Mouse (Mus musculus) layer of hippocampus, adult 8-10 months (tissue): ENCODE data around the gene Pik3r1. TPM values are rescaled to one million over a fixed set of nuclear protein-coding genes. Genes with fewer than 3 reads are reported as not detected.

Experiments
- DNase-seq, 2 experiments: peaks; one replicate each; pipeline ENCODE4 v3.0.0; 2022; ENCODE audit warnings: low spot score in 2 of 2
- total RNA-seq, 4 experiments: library from RNA; stranded (reverse); gene quantifications; 2 replicates each; pipeline ENCODE4 v1.2.4; 2022

Pik3r1 gene
- total RNA-seq, 4 experiments from 2014 or later = 73.3 to 88.6 (median 79.4) TPM

DNA sequence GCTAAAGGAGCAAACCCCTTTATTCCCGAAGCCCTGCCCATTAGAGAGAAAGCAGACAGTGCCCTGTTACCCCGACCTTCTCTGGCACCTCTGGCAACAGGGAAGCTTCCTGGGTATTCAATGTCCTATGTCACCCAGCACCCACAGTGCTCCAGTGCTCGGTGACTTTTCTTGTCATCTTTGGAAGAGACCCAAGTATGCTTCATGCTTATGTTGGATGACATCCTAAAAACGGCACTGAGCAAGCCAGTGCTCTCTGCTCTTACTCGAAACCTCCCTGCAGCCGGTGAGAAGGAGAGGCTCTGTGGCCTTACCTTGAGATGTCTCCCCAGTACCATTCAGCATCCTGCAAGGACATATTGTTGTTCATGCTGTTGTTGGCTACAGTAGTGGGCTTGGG lies 77.8 kb downstream of the Pik3r1 start:
- DNase-seq = no peak

DNA sequence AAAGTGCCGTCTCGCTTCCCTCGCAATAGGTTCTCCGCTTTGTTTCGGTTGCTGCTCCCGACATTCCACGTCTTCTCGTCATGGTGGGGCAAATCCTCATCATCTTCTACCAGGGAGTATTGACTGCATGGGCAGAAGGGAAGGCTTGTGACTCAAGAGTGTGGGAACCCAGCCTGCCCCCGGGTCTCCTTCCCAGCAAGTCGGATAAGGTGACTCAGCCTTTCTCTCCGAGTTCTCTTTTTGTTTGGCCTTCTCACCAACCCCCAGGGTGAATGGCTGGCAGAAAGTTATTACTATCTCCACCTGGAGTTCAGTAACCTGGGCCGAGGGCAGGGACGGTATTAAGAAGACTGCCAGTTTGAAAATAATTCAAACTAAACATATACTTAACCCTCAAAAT lies 81.8 kb downstream of the Pik3r1 start:
- DNase-seq = no peak

DNA sequence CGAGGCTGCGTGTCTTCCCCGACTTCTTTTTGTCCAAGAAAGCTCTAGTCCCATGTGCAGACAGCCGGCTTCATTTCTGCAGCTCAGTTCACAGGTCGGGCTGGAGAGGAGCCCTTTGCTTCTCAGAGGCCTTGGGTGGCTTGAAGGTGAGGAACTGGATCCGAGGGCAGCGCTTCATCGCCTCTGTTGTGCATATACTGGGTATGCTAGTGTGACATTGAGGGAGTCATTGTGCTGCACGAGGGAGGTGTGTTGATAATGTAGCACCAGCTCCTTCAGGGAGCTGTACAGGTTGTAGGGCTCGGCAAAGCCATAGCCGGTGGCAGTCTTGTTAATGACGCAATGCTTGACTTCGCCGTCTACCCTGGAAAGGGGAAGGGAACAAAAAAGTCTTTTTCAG lies 83.3 kb downstream of the Pik3r1 start:
- DNase-seq = no peak

DNA sequence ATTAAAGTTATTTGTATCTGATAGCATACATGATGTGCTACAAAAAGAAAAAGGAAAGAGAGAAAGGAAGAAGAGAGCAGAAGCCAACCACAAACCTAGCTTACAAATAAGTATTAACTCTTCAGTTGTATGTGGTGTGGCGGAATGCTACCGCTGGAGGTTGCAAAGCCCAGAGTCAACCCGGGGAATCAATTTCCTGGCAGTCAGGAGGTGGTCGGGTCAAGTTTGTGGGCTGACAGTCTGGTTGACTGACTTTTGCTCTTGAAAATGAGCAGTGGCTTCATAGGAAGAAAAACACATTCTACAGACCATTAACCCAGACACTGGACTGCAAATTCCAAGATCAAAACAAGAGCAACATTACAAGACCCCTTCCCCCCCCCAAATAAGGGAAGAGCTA lies 85.6 kb downstream of the Pik3r1 start:
- no peak for DNase-seq

DNA sequence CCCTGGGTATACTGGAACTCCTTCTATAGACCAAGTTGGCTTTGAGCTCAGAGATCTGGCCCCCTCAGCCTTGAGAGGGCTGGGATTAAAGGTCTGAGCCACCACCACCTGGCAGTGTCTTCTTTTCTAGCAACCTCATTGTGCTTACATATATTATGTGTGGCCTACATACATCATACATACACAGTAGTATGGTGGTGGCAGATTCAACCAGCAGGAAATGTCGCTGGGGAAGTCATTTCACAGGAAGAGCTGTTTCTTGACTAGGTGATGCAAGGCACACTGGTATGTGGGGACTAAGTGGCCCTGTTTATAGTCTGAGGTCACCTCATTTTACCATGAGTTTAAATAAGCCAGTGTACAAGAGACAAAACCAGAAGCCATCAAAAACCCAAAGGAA lies 87.9 kb downstream of the Pik3r1 start:
- DNase-seq = no peak

DNA sequence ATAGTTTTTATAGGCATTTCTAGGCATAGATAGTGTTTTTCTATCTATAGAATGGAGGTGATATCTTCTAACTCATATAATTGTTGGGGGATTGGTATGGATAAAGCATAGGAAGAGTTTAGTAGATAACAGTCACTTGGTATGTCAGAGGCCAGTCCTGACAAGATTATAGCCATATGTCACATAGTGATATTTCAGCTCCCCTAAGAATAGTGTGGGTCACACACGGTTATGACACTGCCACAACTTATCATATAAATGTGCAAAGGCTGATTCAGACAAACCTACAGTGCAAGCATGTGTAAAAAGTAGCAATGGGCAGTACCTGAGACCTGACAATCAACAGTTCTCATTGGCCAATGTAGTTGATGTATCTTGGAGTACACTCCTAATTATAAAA lies 89.0 kb downstream of the Pik3r1 start:
- no peak for DNase-seq

DNA sequence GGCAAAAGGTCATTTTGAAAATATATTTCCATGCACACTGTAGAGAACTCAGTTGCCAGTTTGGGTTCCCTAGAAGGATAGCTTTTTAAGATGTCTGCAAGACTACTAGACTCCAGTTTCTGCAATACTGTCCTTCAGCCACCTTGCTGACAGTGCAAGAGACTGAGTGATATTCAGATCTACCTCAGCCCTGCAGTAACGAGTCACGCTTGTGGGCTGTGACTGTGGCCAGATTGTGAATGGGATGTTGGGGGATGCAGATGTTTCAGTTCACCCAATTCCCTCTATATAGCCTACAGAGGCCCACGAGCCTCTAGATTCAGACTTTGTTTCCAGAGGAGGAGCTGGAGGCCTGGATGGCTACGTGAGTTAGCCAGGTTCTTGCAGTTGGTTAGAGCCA lies 90.0 kb downstream of the Pik3r1 start:
- no peak for DNase-seq

DNA sequence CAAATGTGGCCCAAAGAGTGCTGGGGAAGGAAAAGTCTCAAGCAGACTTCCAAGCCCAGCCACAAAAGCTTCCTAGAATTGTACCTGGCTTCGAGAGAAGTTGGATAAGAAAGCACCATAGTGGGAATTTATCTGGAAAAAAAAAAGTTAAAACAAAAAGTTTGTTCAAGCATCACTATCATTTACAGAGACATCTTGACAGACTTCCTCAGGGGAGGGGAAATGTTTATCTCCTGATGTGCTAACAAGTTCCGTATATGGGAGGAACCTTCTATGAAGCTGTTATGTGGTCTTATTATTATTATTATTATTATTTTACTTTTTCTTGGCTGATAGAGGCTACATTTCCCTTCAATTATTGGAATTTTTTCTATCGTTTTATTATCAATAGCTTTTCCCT lies 94.1 kb downstream of the Pik3r1 start:
- DNase-seq = no peak

DNA sequence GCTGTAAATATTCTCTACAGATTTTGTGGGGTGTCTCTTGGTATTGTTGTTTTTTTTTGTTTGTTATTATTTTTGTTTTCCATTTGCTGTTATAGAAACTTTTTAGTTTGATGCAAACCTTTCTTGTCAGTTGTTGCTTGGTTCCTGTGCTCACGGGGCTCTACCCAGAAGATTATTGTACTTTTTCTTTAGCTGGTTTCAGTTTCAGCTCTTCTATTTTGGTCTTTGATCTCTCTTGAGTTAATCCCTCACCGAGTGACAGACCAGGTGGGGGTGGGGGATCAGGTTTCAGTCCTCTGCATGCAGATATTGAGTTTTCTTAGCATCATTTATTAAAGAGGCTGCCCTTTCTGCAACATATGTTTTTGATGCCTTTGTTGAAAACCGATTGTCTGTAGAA lies 99.2 kb downstream of the Pik3r1 start:
- DNase-seq = no peak

DNA sequence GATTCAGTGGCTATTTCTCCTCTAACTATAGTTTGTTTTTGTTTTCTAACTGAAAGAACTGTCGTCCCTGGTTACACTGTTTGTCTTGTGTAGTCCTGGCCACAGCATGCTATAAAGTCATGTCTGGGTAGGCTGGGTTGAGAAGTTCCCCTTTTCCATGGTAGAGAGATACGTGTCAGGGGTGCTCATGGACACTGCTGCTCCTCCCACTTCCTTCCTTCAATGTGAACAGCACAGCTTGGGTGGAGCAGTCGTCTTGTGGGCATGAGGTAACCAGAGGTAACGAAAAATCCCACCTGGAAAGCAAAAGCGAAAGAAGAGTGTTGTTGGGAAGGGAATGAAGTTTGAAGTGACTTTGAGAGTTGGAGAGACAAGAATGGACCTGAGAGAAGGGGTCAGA lies 104.0 kb downstream of the Pik3r1 start:
- DNase-seq = no peak

DNA sequence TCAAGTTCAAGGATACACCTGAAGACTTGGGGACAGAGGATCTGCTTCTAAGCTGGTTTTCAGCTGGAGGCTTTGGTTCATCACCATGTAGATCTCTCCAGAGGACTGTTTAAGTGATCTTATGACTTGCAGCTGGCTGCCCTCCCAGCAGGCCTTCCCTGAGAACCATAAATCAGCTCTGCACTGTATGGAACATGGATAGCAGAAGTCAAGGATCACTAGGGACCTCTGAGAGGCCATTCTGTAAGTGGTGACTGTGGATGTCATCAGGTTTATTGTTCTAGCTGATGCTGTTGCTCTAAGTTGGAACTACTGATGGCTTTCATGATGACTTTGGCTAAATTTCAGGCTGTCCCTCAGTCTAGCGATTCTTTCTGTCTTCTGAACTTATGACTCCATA lies 105.1 kb downstream of the Pik3r1 start:
- no peak for DNase-seq

DNA sequence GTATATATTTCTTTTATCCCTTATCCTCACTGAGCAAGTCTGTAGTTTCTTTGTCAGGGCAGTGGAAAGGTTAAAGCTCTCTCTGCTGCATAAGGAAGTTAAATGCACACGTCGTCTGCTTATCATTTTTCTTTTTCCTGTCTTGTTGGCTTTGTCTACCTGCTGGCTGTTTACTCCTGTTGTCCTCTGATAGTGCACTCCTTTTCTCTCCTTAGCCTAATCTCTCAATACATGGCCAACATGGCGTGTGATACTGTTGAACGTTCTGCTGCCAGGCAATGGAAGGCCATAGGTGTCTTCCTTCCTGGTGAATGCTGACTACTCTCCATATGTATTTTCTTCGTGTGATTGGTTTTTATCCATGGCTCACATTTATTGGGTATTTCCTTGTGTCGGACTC lies 106.5 kb downstream of the Pik3r1 start:
- DNase-seq = no peak

DNA sequence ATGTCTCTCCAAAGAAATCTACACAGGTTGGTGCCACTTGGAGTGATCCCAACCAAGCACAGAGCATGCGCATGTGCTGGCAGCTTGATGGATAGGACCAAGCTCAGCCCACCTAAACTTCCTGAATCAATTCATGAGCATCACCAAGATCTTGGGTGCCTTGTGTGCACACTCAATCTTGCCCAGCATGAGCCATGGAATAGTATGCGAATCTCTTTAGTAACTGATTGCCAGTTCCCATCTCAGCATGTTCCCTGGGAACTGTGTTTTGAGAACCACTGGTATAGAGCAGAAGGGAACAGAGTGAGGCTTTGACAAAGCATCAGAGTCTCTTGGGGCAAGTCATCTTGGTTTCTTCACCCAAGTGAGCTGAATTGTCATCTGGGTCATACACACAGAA lies 107.8 kb downstream of the Pik3r1 start:
- DNase-seq = no peak

DNA sequence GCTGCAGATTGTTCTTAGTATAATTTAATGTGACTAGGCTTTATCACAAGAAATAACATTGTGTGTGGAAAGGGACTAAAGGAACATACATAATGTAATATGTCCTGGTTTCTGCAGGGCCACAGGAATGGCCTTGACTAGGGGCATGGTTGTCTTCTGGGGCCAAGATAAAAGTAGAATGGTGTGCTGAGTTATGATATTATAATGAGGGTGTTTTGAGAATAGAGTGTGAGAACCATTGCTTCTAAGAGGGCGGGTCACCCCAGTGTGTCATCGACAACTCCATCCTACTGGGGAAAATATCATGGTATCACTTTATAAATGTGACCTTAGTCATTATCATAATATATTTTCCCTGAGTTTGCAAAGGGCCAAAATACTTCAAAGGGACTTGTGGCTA lies 115.9 kb downstream of the Pik3r1 start:
- no peak for DNase-seq

DNA sequence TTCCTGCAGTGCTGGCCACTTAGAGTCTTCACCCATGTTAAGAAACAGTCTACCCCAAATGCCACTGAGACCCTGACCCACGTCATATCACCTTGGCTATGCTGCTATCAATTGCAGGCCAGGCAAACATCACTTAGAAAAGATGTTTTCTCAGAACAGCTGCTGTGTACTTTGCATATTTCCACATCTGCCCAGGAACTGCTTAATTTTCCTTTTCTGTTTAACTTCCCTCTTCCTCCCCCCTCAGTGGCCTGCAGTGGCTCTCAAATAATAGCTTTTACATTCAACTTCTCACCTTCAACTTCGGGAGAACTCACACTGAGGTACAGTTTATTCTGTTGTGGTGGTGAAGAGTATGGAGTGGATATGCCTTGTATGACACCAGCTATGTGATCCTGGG lies 126.4 kb downstream of the Pik3r1 start:
- no peak for DNase-seq

DNA sequence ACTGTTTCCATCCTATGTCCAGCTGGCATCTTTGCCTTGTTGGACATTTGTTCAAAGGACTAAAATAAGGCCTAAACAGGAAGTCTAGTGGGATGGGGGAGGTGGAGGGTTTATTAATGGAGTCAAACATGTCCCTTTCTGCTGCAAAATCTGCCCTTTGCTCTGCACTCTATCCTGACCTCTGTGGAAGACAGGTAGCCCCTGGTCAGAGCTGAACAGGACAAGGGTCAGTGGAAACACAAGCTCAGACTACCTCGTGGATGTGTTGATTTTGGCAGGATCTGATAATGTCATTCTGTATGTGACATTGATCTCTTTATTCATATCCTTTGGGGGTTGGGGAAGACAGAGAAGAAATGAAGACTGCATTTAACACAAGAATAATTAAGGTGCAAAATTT lies 132.2 kb downstream of the Pik3r1 start:
- no peak for DNase-seq

DNA sequence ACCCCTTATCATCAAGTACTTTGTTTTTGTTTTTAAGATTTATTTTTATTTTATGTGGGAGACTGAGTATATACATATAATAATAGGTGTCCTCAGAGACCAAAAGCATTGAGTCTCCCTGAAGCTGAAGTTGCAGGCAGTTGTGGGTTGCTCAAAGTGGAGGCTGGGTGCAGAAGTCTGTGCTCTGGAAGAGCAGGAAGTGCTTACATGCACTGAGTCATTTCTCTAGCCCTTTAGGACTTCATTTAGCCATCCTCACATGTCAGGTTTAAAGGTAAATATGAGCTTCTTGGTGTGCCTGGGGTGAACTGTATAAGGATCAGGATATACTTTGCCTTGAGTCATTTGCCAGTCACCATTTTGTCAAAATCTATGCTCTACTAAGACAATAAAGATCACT lies 133.6 kb downstream of the Pik3r1 start:
- DNase-seq = no peak

DNA sequence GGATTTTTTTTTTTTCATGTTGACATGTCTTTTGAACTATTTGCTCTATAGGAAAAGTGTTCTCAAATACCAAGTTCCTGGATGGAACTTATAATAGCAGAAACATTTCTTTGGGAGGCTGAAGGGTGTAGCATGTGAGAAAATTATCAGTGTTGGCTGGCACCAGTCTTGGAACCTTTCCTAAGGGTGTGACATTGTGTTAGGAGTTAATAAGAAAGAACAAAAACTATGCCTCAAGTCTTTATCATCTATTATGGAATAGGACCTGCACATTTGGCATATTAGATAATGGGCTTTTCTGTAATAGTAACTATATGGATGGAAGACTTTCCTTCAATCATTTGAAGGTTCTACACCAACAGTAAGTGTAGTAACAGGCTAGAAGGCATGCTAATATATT lies 134.4 kb downstream of the Pik3r1 start:
- DNase-seq = no peak

DNA sequence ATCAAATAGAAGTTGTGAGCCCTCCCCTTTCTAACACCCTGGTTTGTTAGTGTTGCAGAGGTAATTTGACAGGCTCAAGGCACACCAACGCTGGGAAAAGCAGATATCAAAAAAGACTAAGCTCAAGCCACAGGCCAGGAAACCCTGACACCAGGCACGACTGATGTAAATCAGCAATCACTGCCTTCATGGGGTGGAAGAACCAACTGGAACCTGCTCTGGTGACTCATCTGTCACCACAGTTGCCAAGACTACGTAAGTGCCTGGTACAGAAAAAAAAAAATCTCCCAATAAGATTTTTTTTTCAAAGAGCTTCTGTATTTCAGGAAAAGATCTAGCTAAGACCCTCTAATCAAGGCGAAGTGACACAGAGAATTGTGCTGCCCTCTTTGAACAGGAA lies 135.2 kb downstream of the Pik3r1 start:
- DNase-seq = peak in 1 of 2 experiments; percentile 7

DNA sequence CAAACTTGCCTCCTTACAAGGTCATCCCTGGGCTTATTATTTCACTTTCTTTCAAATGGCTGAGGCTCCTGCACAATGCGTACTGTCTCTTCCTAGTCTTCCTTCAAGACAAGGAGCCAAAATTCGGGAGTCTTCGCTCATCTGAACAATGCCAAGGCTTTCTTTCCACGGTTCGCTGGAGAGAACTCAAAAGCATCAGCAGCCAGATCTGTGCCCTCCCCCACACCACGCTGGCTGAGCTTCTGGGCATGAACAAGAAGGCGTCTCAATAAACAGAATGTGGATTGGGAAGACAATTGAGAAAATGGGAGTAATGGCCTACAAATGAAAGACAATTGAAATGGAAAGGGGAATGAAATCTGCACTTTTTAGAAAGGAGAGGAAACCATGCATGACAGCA lies 136.5 kb downstream of the Pik3r1 start:
- peak; percentile 22 to 37 for DNase-seq
